In the genomic region with DNA sequence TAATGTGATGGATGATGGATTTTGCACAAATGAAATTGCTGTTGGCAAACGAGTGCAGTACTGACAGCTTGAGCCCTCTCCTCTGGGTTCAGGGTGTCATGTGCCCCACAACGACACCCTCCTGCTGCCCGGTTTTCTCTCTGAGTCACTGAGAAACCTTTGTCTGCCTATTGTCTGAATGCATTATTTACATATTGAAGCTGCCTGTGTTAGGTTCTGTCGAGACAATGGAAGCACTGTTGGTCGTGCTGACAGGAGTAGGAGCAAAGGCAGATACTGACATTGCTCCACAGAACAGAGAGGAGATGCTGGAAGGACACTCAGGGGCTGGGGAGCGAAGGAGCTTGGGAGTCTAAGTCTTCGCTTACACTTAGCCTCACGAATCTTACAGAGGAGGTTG, we compare ENCODE assay signal across 15 mouse cellular contexts. TPM values are rescaled to one million over a fixed set of nuclear protein-coding genes. Genes with fewer than 3 reads are reported as not detected.
A peak's percentile ranks its signal among the peaks of the same experiment; 100 is the strongest.
DNase-seq lines count a peak whose midpoint lies in the region; ATAC-seq and TF ChIP-seq lines count a peak whose summit lies in the region.
"Had no signal": no experiment of that assay in that cellular context is flagged by ENCODE, and none has a peak within 500 bp of the region (broad histone marks: within the 10 kb centered on the region; RNA-seq: fewer than 3 reads in every experiment).

No protein-coding gene starts in this region.

- no peak overlapping the region for H3K27ac ChIP-seq in forebrain, embryonic 14.5 days (ENCODE audit: low read depth, low read length)
- no peak overlapping the region for H3K27ac ChIP-seq in forebrain, postnatal 0 days (ENCODE audit: low read depth, low read length)
- peak overlapping the region; percentile 61 for H3K27ac ChIP-seq in hindbrain, embryonic 14.5 days
- no peak overlapping the region for H3K27ac ChIP-seq in neural tube, embryonic 15.5 days (replicated peaks)
- no peak overlapping the region for H3K27ac ChIP-seq in liver, embryonic 11.5 days (ENCODE audit: low read depth, low read length)
- H3K27ac ChIP-seq: heart, embryonic 13.5 days; stomach, postnatal 0 days had no signal

- peaks cover 7% of the 10 kb centered on the region; the same call in 1 of the 2 replicates for H3K4me1 ChIP-seq in forebrain, embryonic 14.5 days (ENCODE audit: control insufficient read depth, insufficient read depth, low read length)
- no peaks in the 10 kb centered on the region for H3K4me1 ChIP-seq in forebrain, postnatal 0 days (ENCODE audit: insufficient read depth)
- peaks cover 20% of the 10 kb centered on the region for H3K4me1 ChIP-seq in hindbrain, embryonic 14.5 days (replicated peaks; ENCODE audit: control insufficient read depth, insufficient read depth, low read length)
- peaks cover 24% of the 10 kb centered on the region for H3K4me1 ChIP-seq in neural tube, embryonic 15.5 days
- H3K4me1 ChIP-seq in liver, embryonic 11.5 days (replicated peaks; ENCODE audit: control insufficient read depth, insufficient read depth, low read length), result no peaks in the 10 kb centered on the region
- H3K4me1 ChIP-seq: heart, embryonic 13.5 days had no signal

- H3K4me3 ChIP-seq in forebrain, embryonic 14.5 days (ENCODE audit: low read depth, low read length), result no peak overlapping the region
- H3K4me3 ChIP-seq in forebrain, postnatal 0 days (ENCODE audit: low read depth, low read length), result no peak overlapping the region
- no peak overlapping the region for H3K4me3 ChIP-seq in hindbrain, embryonic 14.5 days (replicated peaks; ENCODE audit: low read length)
- H3K4me3 ChIP-seq in neural tube, embryonic 15.5 days (replicated peaks), result no peak overlapping the region
- no peak overlapping the region for H3K4me3 ChIP-seq in liver, embryonic 11.5 days (ENCODE audit: low read depth, low read length)
- H3K4me3 ChIP-seq: heart, embryonic 13.5 days had no signal

- intact Hi-C loops in left cerebral cortex, postnatal 25 days (cut with DNase I), result no loop called here

- H3K4me2 ChIP-seq in forebrain, embryonic 14.5 days (ENCODE audit: low read length), result no peak overlapping the region
- H3K4me2 ChIP-seq in forebrain, postnatal 0 days (ENCODE audit: low read depth), result no peak overlapping the region
- no peak overlapping the region for H3K4me2 ChIP-seq in hindbrain, embryonic 14.5 days (replicated peaks)
- no peak overlapping the region for H3K4me2 ChIP-seq in neural tube, embryonic 15.5 days
- no peak overlapping the region for H3K4me2 ChIP-seq in liver, embryonic 11.5 days
- H3K4me2 ChIP-seq: heart, embryonic 13.5 days had no signal

- DNase-seq in forebrain, embryonic 14.5 days (ENCODE audit: low spot score), result no peak
- no peak for DNase-seq in forebrain, postnatal 0 days
- DNase-seq in left cerebral cortex, adult 9 months (ENCODE audit: low spot score in 2 of 2), result peak; percentile 34 to 56
- DNase-seq in left cerebral cortex, postnatal 25 days (ENCODE audit: low spot score in 2 of 2), result no peak
- DNase-seq in hindbrain, embryonic 14.5 days (ENCODE audit: low spot score), result no peak
- no peak for DNase-seq in liver, embryonic 11.5 days (ENCODE audit: low spot score)
- DNase-seq: adrenal gland, adult 2 months; kidney, postnatal 36 days; liver, postnatal 0 days had no signal

- TF ChIP-seq CTCF in forebrain, postnatal 0 days (IDR thresholded peaks at IDR 0.05; ENCODE audit: low read depth), result no peak

- H3K9ac ChIP-seq in forebrain, embryonic 14.5 days (ENCODE audit: low read length), result no peak overlapping the region
- no peak overlapping the region for H3K9ac ChIP-seq in forebrain, postnatal 0 days
- no peak overlapping the region for H3K9ac ChIP-seq in hindbrain, embryonic 14.5 days
- no peak overlapping the region for H3K9ac ChIP-seq in neural tube, embryonic 15.5 days (replicated peaks)
- H3K9ac ChIP-seq in liver, embryonic 11.5 days (ENCODE audit: low read depth, low read length), result no peak overlapping the region
- H3K9ac ChIP-seq: heart, embryonic 13.5 days; liver, postnatal 0 days had no signal

- no peaks in the 10 kb centered on the region for H3K9me3 ChIP-seq in forebrain, embryonic 14.5 days (replicated peaks; ENCODE audit: control insufficient read depth, low read length)
- H3K9me3 ChIP-seq in forebrain, postnatal 0 days (ENCODE audit: low read length), result no peaks in the 10 kb centered on the region
- H3K9me3 ChIP-seq in hindbrain, embryonic 14.5 days (ENCODE audit: control insufficient read depth, low read length), result no peaks in the 10 kb centered on the region
- H3K9me3 ChIP-seq in neural tube, embryonic 15.5 days (replicated peaks), result no peaks in the 10 kb centered on the region
- no peaks in the 10 kb centered on the region for H3K9me3 ChIP-seq in liver, embryonic 11.5 days (ENCODE audit: control insufficient read depth, low read length)
- H3K9me3 ChIP-seq: heart, embryonic 13.5 days had no signal

- no peaks in the 10 kb centered on the region for H3K36me3 ChIP-seq in forebrain, embryonic 14.5 days (ENCODE audit: control insufficient read depth, insufficient read depth, low read length)
- H3K36me3 ChIP-seq in forebrain, postnatal 0 days (ENCODE audit: insufficient read depth), result no peaks in the 10 kb centered on the region
- H3K36me3 ChIP-seq in hindbrain, embryonic 14.5 days (replicated peaks; ENCODE audit: control insufficient read depth, insufficient read depth), result no peaks in the 10 kb centered on the region
- no peaks in the 10 kb centered on the region for H3K36me3 ChIP-seq in neural tube, embryonic 15.5 days
- no peaks in the 10 kb centered on the region for H3K36me3 ChIP-seq in liver, embryonic 11.5 days (ENCODE audit: control insufficient read depth, insufficient read depth, low read length)
- H3K36me3 ChIP-seq: heart, embryonic 13.5 days had no signal

- H3K27me3 ChIP-seq in forebrain, embryonic 14.5 days (replicated peaks; ENCODE audit: control insufficient read depth, insufficient read depth, low read length), result no peaks in the 10 kb centered on the region
- H3K27me3 ChIP-seq in forebrain, postnatal 0 days (ENCODE audit: insufficient read depth, low read length), result no peaks in the 10 kb centered on the region
- H3K27me3 ChIP-seq in hindbrain, embryonic 14.5 days (ENCODE audit: control insufficient read depth, insufficient read depth, low read length), result no peaks in the 10 kb centered on the region
- no peaks in the 10 kb centered on the region for H3K27me3 ChIP-seq in neural tube, embryonic 15.5 days (replicated peaks)
- no peaks in the 10 kb centered on the region for H3K27me3 ChIP-seq in liver, embryonic 11.5 days (replicated peaks; ENCODE audit: control insufficient read depth, insufficient read depth, low read length)
- H3K27me3 ChIP-seq: heart, embryonic 13.5 days had no signal

- WGBS in forebrain, embryonic 14.5 days, result 35% methylated on average over 8 of the region's 8 CpGs
- WGBS in forebrain, postnatal 0 days, result 33% methylated on average over 8 of the region's 8 CpGs
- WGBS in hindbrain, embryonic 14.5 days, result 21% methylated on average over 8 of the region's 8 CpGs
- 32% methylated on average over 8 of the region's 8 CpGs for WGBS in neural tube, embryonic 15.5 days
- whole genome bisulfite sequencing in liver, embryonic 11.5 days, result 63% methylated on average over 8 of the region's 8 CpGs

- ATAC-seq in forebrain, embryonic 14.5 days, result 0 out of 2 replicates have a peak, but pooled peaks have one; percentile 42
- no peak for ATAC-seq in forebrain, postnatal 0 days
- ATAC-seq in hindbrain, embryonic 14.5 days (ENCODE audit: low FRiP score), result peak; percentile 65; the same call in 1 of the 2 replicates
- 0 out of 2 replicates have a peak, but pooled peaks have one; percentile 30 for ATAC-seq in neural tube, embryonic 15.5 days (ENCODE audit: low FRiP score)
- no peak for ATAC-seq in granulocyte monocyte progenitor cell, adult 5-6 weeks (replicated peaks; ENCODE audit: poor library complexity, severe bottlenecking)
- ATAC-seq in liver, embryonic 11.5 days (replicated peaks; ENCODE audit: low FRiP score), result no peak
- ATAC-seq: inflammation-experienced regulatory T-cells, adult 6 months; liver, postnatal 0 days had no signal

RNA-seq across cellular contexts. Expression of gene Tmem178b, which starts 44.2 kb away (rescaled TPM):
- polyA plus RNA-seq in forebrain, embryonic 14.5 days (2014; fragmentation: Nextera tagmentation; extraction: Ambion mirVana), result 18.5 and 25.6 TPM in 2 replicates
- total RNA-seq in forebrain, postnatal 0 days (2014; rRNA removed), result 87.9 and 133 TPM in 2 replicates
- 12.1 and 25.1 TPM in 2 replicates for polyA plus RNA-seq in forebrain, postnatal 0 days (2015; fragmentation: Nextera tagmentation; extraction: Ambion mirVana)
- 100 to 1,000 TPM; 278 to 312 TPM for total RNA-seq in left cerebral cortex, postnatal 25 days (2021)
- 40.8 and 43.8 TPM in 2 replicates for polyA plus RNA-seq in hindbrain, embryonic 14.5 days (2014; fragmentation: Nextera tagmentation; extraction: Ambion mirVana)
- 28.8 and 32.4 TPM in 2 replicates for polyA plus RNA-seq in neural tube, embryonic 15.5 days (2015; fragmentation: Nextera tagmentation; extraction: Ambion mirVana)
- not detected in 2 replicates for total RNA-seq in granulocyte monocyte progenitor cell, adult 5-6 weeks (2014; fragmentation: Nextera tagmentation)
- not detected in 2 replicates for total RNA-seq in granulocyte monocyte progenitor cell, adult 5-6 weeks (2017)
- polyA plus RNA-seq in liver, embryonic 11.5 days (2014; fragmentation: Nextera tagmentation; extraction: Ambion mirVana), result 0.15 TPM in 1 of 2 replicates, not detected in the other
- total RNA-seq: megakaryocyte progenitor cell, adult 5-6 weeks had no signal
- polyA plus RNA-seq: inflammation-experienced regulatory T-cells, adult 6 months; liver, postnatal 0 days had no signal

Comparison
In these comparisons a context has a peak if more than half of its experiments do, and no peak if none do; other contexts are left out.
1. ATAC-seq: peak in forebrain, embryonic 14.5 days (single experiment), hindbrain, embryonic 14.5 days (single experiment) and neural tube, embryonic 15.5 days (single experiment); none in forebrain, postnatal 0 days (single experiment), granulocyte monocyte progenitor cell, adult 5-6 weeks (single experiment) and liver, embryonic 11.5 days (single experiment).
2. DNase-seq: peak in left cerebral cortex, adult 9 months (2 of 2); none in forebrain, embryonic 14.5 days (single experiment), forebrain, postnatal 0 days (single experiment), left cerebral cortex, postnatal 25 days (0 of 2), hindbrain, embryonic 14.5 days (single experiment) and liver, embryonic 11.5 days (single experiment).
3. RNA of gene Tmem178b, which starts 44.2 kb away (polyA plus RNA-seq): 40.8 to 43.8 TPM in hindbrain, embryonic 14.5 days, 28.8 to 32.4 TPM in neural tube, embryonic 15.5 days, 12.1 to 25.1 TPM in forebrain, postnatal 0 days and 18.5 to 25.6 TPM in forebrain, embryonic 14.5 days; 0.15 TPM in liver, embryonic 11.5 days; every median in the first group is over 10 times any median in the second.